Mouse (Mus musculus) stomach, embryonic 15.5 days (tissue): ENCODE results near the gene Wnt3. TPM values are rescaled to one million over a fixed set of nuclear protein-coding genes. Genes with fewer than 3 reads are reported as not detected.

ENCODE experiments used
- ATAC-seq: fragments of 200-750 bp; cut with Nextera tagmentation; 2 replicates; pipeline ENCODE4 v1.8.0; 2017; ENCODE audit warnings: low read depth, moderate number of reproducible peaks, moderate TSS enrichment; ENCODE audit not compliant: insufficient read depth, low FRiP score
- H3K27ac ChIP-seq: fragments of 300-500 bp; sonication (generic); 2 replicates; pipeline ENCODE4 v1.5.1; 2015; ENCODE audit warnings: mild to moderate bottlenecking, inconsistent platforms
- H3K27me3 ChIP-seq: fragments of 300-500 bp; sonication (generic); replicated peaks from 2 replicates; pipeline ENCODE4 v1.6.1; 2015; ENCODE audit warnings: inconsistent platforms
- H3K36me3 ChIP-seq: fragments of 300-500 bp; sonication (generic); 2 replicates; pipeline ENCODE4 v1.6.1; 2015; ENCODE audit warnings: inconsistent platforms
- H3K4me1 ChIP-seq: fragments of 300-500 bp; sonication (generic); 2 replicates; pipeline ENCODE4 v1.6.1; 2015; ENCODE audit warnings: inconsistent platforms
- H3K4me2 ChIP-seq: fragments of 300-500 bp; sonication (generic); 2 replicates; pipeline ENCODE4 v1.6.1; 2015; ENCODE audit warnings: mild to moderate bottlenecking, inconsistent platforms
- H3K4me3 ChIP-seq: fragments of 300-500 bp; sonication (generic); replicated peaks from 2 replicates; pipeline ENCODE4 v1.5.1; 2015; ENCODE audit warnings: inconsistent platforms
- H3K9ac ChIP-seq: fragments of 300-500 bp; sonication (generic); 2 replicates; pipeline ENCODE4 v1.6.1; 2015; ENCODE audit warnings: inconsistent platforms
- H3K9me3 ChIP-seq: fragments of 300-500 bp; sonication (generic); 2 replicates; pipeline ENCODE4 v1.6.1; 2016; ENCODE audit warnings: inconsistent platforms
- WGBS: fragments of 180-500 bp; shearing (Covaris S2); methylation state at CpG from one replicate; pipeline ENCODE4 v1.1.7; 2015; 5-methylcytosine and 5-hydroxymethylcytosine counted together
- polyA plus RNA-seq: library from polyadenylated mRNA; unstranded; fragments of >200 nt; fragmentation: Nextera tagmentation; extraction: Ambion mirVana; gene quantifications from 2 replicates; pipeline ENCODE4 v1.2.1, GENCODE M21; 2015

Gene Wnt3
- polyA plus RNA-seq = 0.22 and 0.23 TPM in 2 replicates

GRCm38 (mm10) chr11:103773387-103774227, at the start of gene Wnt3:
TSS of gene Wnt3 (plus strand) at chr11:103774150.
- H3K27ac ChIP-seq = no peak within 1 kb of the TSS
- WGBS = under 1% methylated on average over 60 of the region's 60 CpGs
- no peaks in the 10 kb centered on the region for H3K36me3 ChIP-seq
- peak within 1 kb of the TSS; percentile 27 for H3K4me3 ChIP-seq
- H3K4me2 ChIP-seq = peak within 1 kb of the TSS; percentile 49
- no peaks in the 10 kb centered on the region for H3K9me3 ChIP-seq
- peaks cover 14% of the 10 kb centered on the region for H3K4me1 ChIP-seq
- H3K27me3 ChIP-seq = peaks cover 87% of the 10 kb centered on the region
- no peak within 1 kb of the TSS for H3K9ac ChIP-seq
- no peak for ATAC-seq

DNA sequence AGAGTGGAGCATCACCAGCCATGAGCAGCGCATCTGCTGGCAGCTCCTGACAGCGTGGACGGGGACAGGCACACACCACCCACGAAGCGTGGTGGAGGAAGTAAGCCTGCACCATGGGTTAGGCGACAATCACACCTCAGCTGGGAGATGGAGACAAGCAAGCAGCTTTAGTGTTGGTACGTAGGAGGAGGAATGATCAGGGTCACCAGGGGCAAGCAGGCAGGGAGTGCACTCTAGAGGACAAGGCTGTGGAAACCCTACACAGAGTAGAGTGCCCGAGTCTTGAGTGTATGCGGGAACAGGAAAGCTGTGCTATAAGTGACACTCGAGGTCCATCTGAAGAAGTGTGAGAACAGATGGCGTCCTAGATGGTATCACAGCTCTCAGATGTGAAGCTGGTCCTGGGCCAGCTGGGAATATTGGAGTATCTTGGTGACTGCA, 49.6 kb upstream of the Wnt3 start:
- H3K4me3 ChIP-seq = no peak overlapping the region
- no peaks in the 10 kb centered on the region for H3K36me3 ChIP-seq
- peaks cover 10% of the 10 kb centered on the region for H3K4me1 ChIP-seq
- no peak overlapping the region for H3K9ac ChIP-seq
- H3K4me2 ChIP-seq = no peak overlapping the region
- no peak overlapping the region for H3K27ac ChIP-seq
- no peaks in the 10 kb centered on the region for H3K27me3 ChIP-seq
- WGBS = 64% methylated on average over 11 of the region's 11 CpGs
- ATAC-seq = no peak
- no peaks in the 10 kb centered on the region for H3K9me3 ChIP-seq

DNA sequence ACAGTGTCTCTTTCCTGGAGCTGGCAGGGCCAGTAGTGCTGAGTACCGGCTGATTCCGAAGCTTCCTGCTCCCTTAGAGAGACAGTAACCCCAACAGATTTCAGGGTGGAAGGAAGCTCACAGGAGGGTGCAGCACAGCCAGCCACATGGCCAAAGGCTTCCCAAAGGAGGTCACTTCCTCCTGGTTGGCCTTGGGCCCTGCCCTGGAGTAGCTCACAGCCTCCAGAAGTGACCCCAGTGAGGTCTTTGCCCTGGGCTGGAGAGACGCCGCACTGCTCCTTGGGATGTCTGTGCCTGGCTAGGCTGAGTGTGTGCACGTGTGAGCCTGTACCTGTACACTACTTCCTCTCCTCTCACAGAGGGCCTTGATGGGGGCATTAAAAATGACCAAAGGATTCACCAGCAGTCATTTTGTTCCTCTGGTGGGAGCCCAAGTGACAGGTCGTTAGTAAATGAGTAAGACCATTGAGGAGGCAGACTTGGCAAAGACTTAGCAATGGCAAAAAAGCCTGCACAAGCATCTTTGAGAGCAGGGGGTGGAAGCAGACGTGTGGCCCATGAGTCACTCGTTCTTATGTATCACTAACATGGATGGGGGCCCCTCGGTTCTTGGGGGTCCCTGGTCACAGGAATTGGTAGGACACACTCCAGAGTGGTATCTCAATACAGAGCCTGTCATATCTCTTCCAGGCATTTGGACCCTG, 44.5 kb upstream of the Wnt3 start:
- 63% methylated on average over 9 of the region's 9 CpGs for WGBS
- ATAC-seq = no peak
- H3K4me2 ChIP-seq = no peak overlapping the region
- H3K4me1 ChIP-seq = peaks cover 8% of the 10 kb centered on the region; the same call in 1 of the 2 replicates
- H3K9ac ChIP-seq = no peak overlapping the region
- no peaks in the 10 kb centered on the region for H3K27me3 ChIP-seq
- H3K4me3 ChIP-seq = no peak overlapping the region
- H3K9me3 ChIP-seq = no peaks in the 10 kb centered on the region
- no peaks in the 10 kb centered on the region for H3K36me3 ChIP-seq
- H3K27ac ChIP-seq = no peak overlapping the region

- H3K27me3 ChIP-seq = no peaks in the 10 kb centered on the region
- 74% methylated on average over 9 of the region's 9 CpGs for WGBS
Observed at GRCm38 (mm10) chr11:103731594-103731993, 42.4 kb upstream of the Wnt3 start.

GRCm38 (mm10) chr11:103732306-103732705, 41.6 kb upstream of the Wnt3 start:
- Histone ChIP-seq H3K4me1 (peaks cover 8% of the 10 kb centered on the region; the same call in 1 of the 2 replicates), H3K9me3 (no peaks in the 10 kb centered on the region), H3K36me3 (no peaks in the 10 kb centered on the region), H3K27me3 (no peaks in the 10 kb centered on the region), H3K9ac (no peak overlapping the region), H3K4me2 (no peak overlapping the region), H3K4me3 (no peak overlapping the region), H3K27ac (no peak overlapping the region)
- ATAC-seq = no peak
- 84% methylated on average over 7 of the region's 7 CpGs for WGBS

More at GRCm38 (mm10) chr11:103731594-103731993, 42.4 kb upstream of the Wnt3 start:
- H3K4me3 ChIP-seq = no peak overlapping the region
- H3K27ac ChIP-seq = no peak overlapping the region
- ATAC-seq = no peak
- H3K9ac ChIP-seq = no peak overlapping the region
- H3K4me1 ChIP-seq = peaks cover 8% of the 10 kb centered on the region; the same call in 1 of the 2 replicates
- H3K36me3 ChIP-seq = no peaks in the 10 kb centered on the region
- H3K4me2 ChIP-seq = no peak overlapping the region
- no peaks in the 10 kb centered on the region for H3K9me3 ChIP-seq

GRCm38 (mm10) chr11:103733069-103733468, 40.9 kb upstream of the Wnt3 start:
- ATAC-seq = no peak
- H3K4me3 ChIP-seq = no peak overlapping the region
- H3K27me3 ChIP-seq = no peaks in the 10 kb centered on the region
- H3K27ac ChIP-seq = no peak overlapping the region
- 75% methylated on average over 4 of the region's 4 CpGs for WGBS
- no peaks in the 10 kb centered on the region for H3K9me3 ChIP-seq
- H3K4me1 ChIP-seq = peaks cover 8% of the 10 kb centered on the region; the same call in 1 of the 2 replicates
- H3K36me3 ChIP-seq = no peaks in the 10 kb centered on the region
- H3K9ac ChIP-seq = no peak overlapping the region
- no peak overlapping the region for H3K4me2 ChIP-seq

DNA sequence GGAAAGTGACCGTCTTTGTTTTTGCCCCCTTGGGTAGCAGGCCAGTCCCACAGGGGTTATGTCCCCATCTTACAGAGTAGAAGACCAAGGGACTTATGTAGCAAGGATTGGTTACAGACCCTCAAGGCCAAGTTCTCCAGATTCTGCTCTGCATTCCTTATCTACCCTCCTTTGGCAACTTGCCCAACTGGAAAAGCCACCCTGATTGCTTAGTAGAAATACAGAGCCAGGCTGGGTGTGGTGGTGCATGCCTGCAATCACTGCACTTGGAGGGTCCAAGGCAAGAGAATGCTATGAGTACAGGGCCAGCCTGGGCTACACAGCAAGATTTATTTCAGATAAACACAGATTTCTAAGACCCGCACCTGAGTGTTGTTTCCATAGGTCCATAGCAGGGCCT, 40.0 kb upstream of the Wnt3 start:
- Histone ChIP-seq H3K9ac (no peak overlapping the region), H3K36me3 (no peaks in the 10 kb centered on the region), H3K4me2 (no peak overlapping the region), H3K27me3 (no peaks in the 10 kb centered on the region), H3K4me1 (peaks cover 8% of the 10 kb centered on the region; the same call in 1 of the 2 replicates), H3K9me3 (no peaks in the 10 kb centered on the region), H3K4me3 (no peak overlapping the region), H3K27ac (no peak overlapping the region)
- 82% methylated on average over 2 of the region's 2 CpGs for WGBS
- ATAC-seq = no peak

- Histone ChIP-seq H3K9ac (no peak overlapping the region), H3K4me3 (no peak overlapping the region), H3K27me3 (no peaks in the 10 kb centered on the region), H3K27ac (no peak overlapping the region), H3K4me2 (no peak overlapping the region), H3K9me3 (no peaks in the 10 kb centered on the region), H3K36me3 (no peaks in the 10 kb centered on the region), H3K4me1 (peaks cover 8% of the 10 kb centered on the region; the same call in 1 of the 2 replicates)
- ATAC-seq = no peak
- 51% methylated on average over 5 of the region's 5 CpGs for WGBS
Observed at GRCm38 (mm10) chr11:103734411-103735045, 39.4 kb upstream of the Wnt3 start.

DNA sequence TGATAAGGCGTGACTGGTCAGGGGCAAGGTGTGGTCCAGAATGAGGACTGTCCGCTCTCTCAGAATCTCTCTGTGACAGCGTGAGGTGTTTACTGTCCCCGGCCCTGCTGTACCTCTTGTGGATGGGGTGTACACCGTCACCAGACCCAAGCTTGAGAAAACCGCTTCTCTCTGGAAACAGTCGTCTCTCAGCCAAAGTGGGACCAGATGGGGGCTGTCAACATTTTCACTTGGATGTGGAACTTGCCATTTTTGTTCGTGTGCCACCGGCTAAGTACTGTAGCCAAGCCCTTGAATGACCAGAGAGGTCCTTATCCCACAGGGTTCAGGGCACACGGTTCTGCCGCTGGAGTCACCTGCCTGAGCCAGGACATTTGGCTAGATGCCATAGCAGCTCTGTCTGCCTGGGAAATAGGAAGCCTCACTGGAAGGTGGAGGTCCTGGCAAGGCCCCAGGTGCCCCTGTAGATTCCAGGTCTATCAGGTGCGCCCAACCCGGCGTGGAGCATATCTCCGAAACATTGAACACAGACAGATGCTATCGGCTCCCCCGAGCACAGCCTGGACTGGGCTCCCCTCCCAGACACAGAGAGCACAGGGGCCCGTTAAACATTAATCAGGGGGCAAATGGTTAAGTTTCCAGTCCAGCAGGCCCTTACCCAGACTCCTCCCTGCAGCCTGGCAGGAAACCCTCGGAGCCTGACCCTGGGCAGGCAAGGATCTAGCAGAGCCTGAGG, 38.7 kb upstream of the Wnt3 start:
- no peak overlapping the region for H3K4me2 ChIP-seq
- no peak overlapping the region for H3K4me3 ChIP-seq
- H3K4me1 ChIP-seq = peaks cover 8% of the 10 kb centered on the region; the same call in 1 of the 2 replicates
- no peaks in the 10 kb centered on the region for H3K27me3 ChIP-seq
- peak; percentile 80 for ATAC-seq
- H3K27ac ChIP-seq = peak overlapping the region; percentile 35; the same call in 1 of the 2 replicates
- H3K9me3 ChIP-seq = no peaks in the 10 kb centered on the region
- H3K36me3 ChIP-seq = no peaks in the 10 kb centered on the region
- H3K9ac ChIP-seq = no peak overlapping the region
- 56% methylated on average over 19 of the region's 19 CpGs for WGBS

- Histone ChIP-seq H3K4me1 (peaks cover 11% of the 10 kb centered on the region), H3K27ac (no peak within 1 kb of the TSS), H3K9ac (peak within 1 kb of the TSS; percentile 22; the same call in 1 of the 2 replicates), H3K36me3 (no peaks in the 10 kb centered on the region), H3K27me3 (peaks cover 57% of the 10 kb centered on the region), H3K9me3 (no peaks in the 10 kb centered on the region), H3K4me2 (peak within 1 kb of the TSS; percentile 93), H3K4me3 (peak within 1 kb of the TSS; percentile 45)
- peak; percentile 85 for ATAC-seq
- WGBS = under 1% methylated on average over 64 of the region's 68 CpGs
Observed at GRCm38 (mm10) chr11:103749306-103750089, 24.5 kb upstream of the Wnt3 start, which contains the start of gene Wnt9b. TSS of gene Wnt9b (minus strand) at chr11:103749821.
